Mouse (Mus musculus) ES-E14 (cell line): ENCODE measurements around the gene Uts2.

Experiments
- HCFC1 ChIP-seq: IDR thresholded peaks from 2 replicates; pipeline ENCODE4 v1.6.1; 2012; ENCODE audit warnings: low read length, inconsistent platforms, borderline replicate concordance; ENCODE audit not compliant: insufficient read depth
- ZC3H11A ChIP-seq: IDR thresholded peaks from 2 replicates; pipeline ENCODE4 v1.6.1; 2012; ENCODE audit warnings: low read depth, mild to moderate bottlenecking, inconsistent platforms, low read length, borderline replicate concordance
- ZNF384 ChIP-seq: IDR thresholded peaks from 2 replicates; pipeline ENCODE4 v1.6.1; 2012; ENCODE audit warnings: low read depth, low read length, inconsistent platforms

GRCm38 (mm10) chr4:150965555-150965951, 31.3 kb upstream of the Uts2 start:
- TF ChIP-seq ZNF384 (no peak), ZC3H11A (no peak), HCFC1 (no peak)
